Mouse (Mus musculus): ENCODE data around the gene Tbc1d14. TPM values are rescaled to one million over a fixed set of nuclear protein-coding genes. Genes with fewer than 3 reads are reported as not detected.

The Tbc1d14 gene
- total RNA-seq, 2 experiments from 2014 or later, result 7.2 to 17.9 TPM

- ATAC-seq (replicated peaks; ENCODE audit: poor library complexity, severe bottlenecking), result no peak
These were observed 70.3 kb downstream of the Tbc1d14 start for GRCm38 (mm10) chr5:36522782-36523181.

GRCm38 (mm10) chr5:36519751-36520150 is 73.3 kb downstream of the Tbc1d14 start:
- no peak for ATAC-seq (replicated peaks; ENCODE audit: poor library complexity, severe bottlenecking)

GRCm38 (mm10) chr5:36517596-36517995 is 75.5 kb downstream of the Tbc1d14 start:
- no peak for ATAC-seq (replicated peaks; ENCODE audit: poor library complexity, severe bottlenecking)

GRCm38 (mm10) chr5:36515558-36515957 is 77.5 kb downstream of the Tbc1d14 start:
- no peak for ATAC-seq (replicated peaks; ENCODE audit: poor library complexity, severe bottlenecking)

- no peak for ATAC-seq (replicated peaks; ENCODE audit: poor library complexity, severe bottlenecking)
These were observed 78.0 kb downstream of the Tbc1d14 start for GRCm38 (mm10) chr5:36515126-36515525.

- no peak for ATAC-seq (replicated peaks; ENCODE audit: poor library complexity, severe bottlenecking)
These were observed 82.1 kb downstream of the Tbc1d14 start for GRCm38 (mm10) chr5:36510956-36511355.

- no peak for ATAC-seq (replicated peaks; ENCODE audit: poor library complexity, severe bottlenecking)
These were observed 84.7 kb downstream of the Tbc1d14 start for GRCm38 (mm10) chr5:36508351-36508750.

GRCm38 (mm10) chr5:36505643-36506042 is 87.4 kb downstream of the Tbc1d14 start:
- no peak for ATAC-seq (replicated peaks; ENCODE audit: poor library complexity, severe bottlenecking)

- ATAC-seq (replicated peaks; ENCODE audit: poor library complexity, severe bottlenecking), result no peak
These were observed 87.8 kb downstream of the Tbc1d14 start for GRCm38 (mm10) chr5:36505235-36505634.

- no peak; the same call in 1 of the 2 replicates for ATAC-seq (replicated peaks; ENCODE audit: poor library complexity, severe bottlenecking)
These were observed 98.4 kb downstream of the Tbc1d14 start for GRCm38 (mm10) chr5:36494709-36495108.

GRCm38 (mm10) chr5:36493919-36494318 is 99.2 kb downstream of the Tbc1d14 start:
- no peak for ATAC-seq (replicated peaks; ENCODE audit: poor library complexity, severe bottlenecking)

GRCm38 (mm10) chr5:36489225-36489624 is 103.9 kb downstream of the Tbc1d14 start:
- ATAC-seq (replicated peaks; ENCODE audit: poor library complexity, severe bottlenecking), result no peak

- ATAC-seq (replicated peaks; ENCODE audit: poor library complexity, severe bottlenecking), result no peak
These were observed 107.8 kb downstream of the Tbc1d14 start for GRCm38 (mm10) chr5:36485306-36485705.

GRCm38 (mm10) chr5:36484171-36484990 is 108.7 kb downstream of the Tbc1d14 start, which contains the start of the genes Tada2b and Ccdc96:
Gene Tada2b (minus strand): TSS chr5:36484285.
Gene Ccdc96 (plus strand): TSS chr5:36484588.
- peak; percentile 85 for ATAC-seq (replicated peaks; ENCODE audit: poor library complexity, severe bottlenecking)

- peak; percentile 13; the same call in 1 of the 2 replicates for ATAC-seq (replicated peaks; ENCODE audit: poor library complexity, severe bottlenecking)
These were observed 109.6 kb downstream of the Tbc1d14 start for GRCm38 (mm10) chr5:36483203-36484101.

GRCm38 (mm10) chr5:36481114-36481513 is 112.0 kb downstream of the Tbc1d14 start:
- no peak for ATAC-seq (replicated peaks; ENCODE audit: poor library complexity, severe bottlenecking)

GRCm38 (mm10) chr5:36480398-36480797 is 112.7 kb downstream of the Tbc1d14 start:
- ATAC-seq (replicated peaks; ENCODE audit: poor library complexity, severe bottlenecking), result peak; percentile 17

GRCm38 (mm10) chr5:36479735-36480134 is 113.3 kb downstream of the Tbc1d14 start:
- ATAC-seq (replicated peaks; ENCODE audit: poor library complexity, severe bottlenecking), result no peak

- no peak for ATAC-seq (replicated peaks; ENCODE audit: poor library complexity, severe bottlenecking)
These were observed 114.3 kb downstream of the Tbc1d14 start for GRCm38 (mm10) chr5:36478540-36479420.

GRCm38 (mm10) chr5:36477486-36477885 is 115.6 kb downstream of the Tbc1d14 start:
- peak; percentile 32 for ATAC-seq (replicated peaks; ENCODE audit: poor library complexity, severe bottlenecking)

Data from granulocyte monocyte progenitor cell, adult 5-6 weeks (primary cell).